Mouse (Mus musculus) G1E (cell line): ENCODE measurements around the gene Tff3. TPM values are rescaled to one million over a fixed set of nuclear protein-coding genes. Genes with fewer than 3 reads are reported as not detected.

Source experiments
- ATAC-seq: 2 replicates; pipeline ENCODE4 v1.8.0; 2016; ENCODE audit warnings: mild to moderate bottlenecking; ENCODE audit not compliant: insufficient number of reproducible peaks, poor library complexity, low FRiP score, severe bottlenecking; ENCODE audit errors: extremely low read depth
- DNase-seq: peaks from one replicate; pipeline ENCODE4 v3.0.0; 2012; ENCODE audit warnings: low spot score
- H3K27me3 ChIP-seq: 2 replicates; pipeline ENCODE4 v1.6.1; 2012; ENCODE audit warnings: mild to moderate bottlenecking, low read length, inconsistent platforms; ENCODE audit not compliant: insufficient read depth
- H3K36me3 ChIP-seq: replicated peaks from 2 replicates; pipeline ENCODE3; 2012; ENCODE audit warnings: mild to moderate bottlenecking, inconsistent platforms
- H3K4me1 ChIP-seq: 2 replicates; pipeline ENCODE4 v1.6.1; 2012; ENCODE audit warnings: low read depth, low read length, inconsistent platforms, mixed read lengths; ENCODE audit not compliant: insufficient read depth
- H3K4me3 ChIP-seq: 2 replicates; pipeline ENCODE4 v1.5.1; 2012; ENCODE audit warnings: low read depth, mild to moderate bottlenecking, inconsistent platforms, low read length, moderate library complexity, mixed read lengths
- H3K9me3 ChIP-seq: replicated peaks from 2 replicates; pipeline ENCODE4 v1.6.1; 2012; ENCODE audit warnings: inconsistent platforms
- CTCF ChIP-seq: IDR thresholded peaks from 2 replicates; pipeline ENCODE4 v1.5.1; 2012; ENCODE audit warnings: low read depth, low read length, inconsistent platforms, mixed read lengths
- GATA1 ChIP-seq: IDR thresholded peaks from 2 replicates; pipeline ENCODE4 v1.6.1; 2012; ENCODE audit warnings: borderline replicate concordance, low read length, inconsistent platforms, mixed read lengths
- GATA2 ChIP-seq: IDR thresholded peaks from 2 replicates; pipeline ENCODE4 v1.6.1; 2012; ENCODE audit warnings: low read depth, low read length, inconsistent platforms, borderline replicate concordance
- POLR2AphosphoS5 ChIP-seq: IDR thresholded peaks from 2 replicates; pipeline ENCODE4 v1.6.1; 2012; ENCODE audit warnings: low read depth, low read length, inconsistent platforms; ENCODE audit not compliant: insufficient replicate concordance
- TAL1 ChIP-seq: conservative IDR thresholded peaks from 2 replicates; pipeline ENCODE4 v1.6.1; 2012; ENCODE audit warnings: low read depth, low read length, inconsistent platforms, mixed read lengths
- polyA plus RNA-seq: library from polyadenylated mRNA; stranded (reverse); fragments of >175 nt; gene quantifications from 2 replicates; pipeline ENCODE4 v1.2.3, GENCODE M21; 2012
- total RNA-seq, 2 experiments: library from RNA; stranded (forward) in 1 of 2; stranded (reverse) in 1 of 2; fragments of 200-1000 nt in 1 of 2; fragments of >200 nt in 1 of 2; fragmentation: Nextera tagmentation in 1 of 2; gene quantifications; 2 replicates each; pipeline ENCODE4 v1.2.3; 2014 to 2017

The Tff3 gene
- total RNA-seq (2014; fragmentation: Nextera tagmentation) (not detected in 2 replicates), total RNA-seq (2017) (not detected in 2 replicates), polyA plus RNA-seq (not detected in 2 replicates)

DNA sequence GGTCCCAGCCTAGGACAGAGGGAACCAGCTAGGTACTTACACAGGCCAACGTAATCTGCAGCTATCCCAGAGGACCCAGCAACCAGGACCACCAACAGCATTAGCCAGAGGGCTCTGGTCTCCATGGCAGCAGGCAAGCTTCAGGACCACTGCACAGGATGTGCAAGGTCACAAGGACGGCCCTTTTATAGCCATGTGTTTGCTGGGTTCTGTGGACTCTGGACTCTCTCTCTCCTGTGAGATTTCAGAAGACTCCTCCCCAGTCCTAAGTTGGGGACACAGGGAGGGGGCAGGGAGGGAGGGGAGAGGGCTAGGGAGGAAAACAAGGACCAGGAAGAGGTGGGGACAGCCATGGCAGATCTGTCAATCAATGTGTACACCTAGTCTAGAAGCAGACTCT lies at the start of gene Tff3:
Tff3 (minus strand) TSS at position 195 of the 400 bp plus-strand sequence.
- H3K36me3 ChIP-seq = no peaks in the 10 kb centered on the region
- peaks cover 76% of the 10 kb centered on the region for H3K9me3 ChIP-seq
- no peak for TF ChIP-seq TAL1
- TF ChIP-seq POLR2AphosphoS5 = no peak
- TF ChIP-seq CTCF = no peak
- TF ChIP-seq GATA2 = no peak
- TF ChIP-seq GATA1 = no peak
- no peaks in the 10 kb centered on the region for H3K27me3 ChIP-seq
- no peak within 1 kb of the TSS for H3K4me3 ChIP-seq
- H3K4me1 ChIP-seq = no peaks in the 10 kb centered on the region
- DNase-seq (no peak), ATAC-seq (no peak)

- Histone ChIP-seq H3K9me3 (peaks cover 70% of the 10 kb centered on the region), H3K27me3 (no peaks in the 10 kb centered on the region), H3K4me1 (no peaks in the 10 kb centered on the region), H3K36me3 (no peaks in the 10 kb centered on the region), H3K4me3 (no peak overlapping the region)
- DNase-seq = no peak
- no peak for ATAC-seq
- TF ChIP-seq CTCF (no peak), GATA2 (no peak), GATA1 (no peak), POLR2AphosphoS5 (no peak), TAL1 (no peak)
Measured at GRCm38 (mm10) chr17:31176321-31176720, 46.9 kb upstream of the Tff3 start.

DNA sequence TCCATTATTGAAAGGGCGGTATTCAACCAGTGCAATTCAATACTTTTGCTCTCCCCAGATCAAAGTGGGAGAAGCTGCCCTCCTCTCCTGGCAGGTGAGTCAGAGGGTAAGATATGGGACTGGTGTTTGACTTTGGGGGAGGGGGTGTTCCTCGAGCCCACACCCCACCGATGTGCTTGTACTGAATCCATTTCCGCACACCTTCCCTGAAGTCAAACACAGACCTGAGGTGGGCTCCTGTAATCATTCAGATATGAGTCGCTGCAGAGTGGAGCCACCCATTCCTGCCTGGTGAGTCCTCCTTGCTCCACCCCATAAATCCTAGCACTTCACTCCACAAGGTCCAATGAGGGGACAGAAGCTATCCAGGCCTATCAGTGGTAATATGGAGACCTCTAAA lies 40.4 kb upstream of the Tff3 start:
- H3K9me3 ChIP-seq = peaks cover 65% of the 10 kb centered on the region
- H3K4me1 ChIP-seq = no peaks in the 10 kb centered on the region
- DNase-seq (no peak), ATAC-seq (no peak)
- H3K4me3 ChIP-seq = no peak overlapping the region
- no peaks in the 10 kb centered on the region for H3K27me3 ChIP-seq
- TF ChIP-seq GATA1 (no peak), POLR2AphosphoS5 (no peak), GATA2 (no peak), CTCF (no peak), TAL1 (no peak)
- H3K36me3 ChIP-seq = no peaks in the 10 kb centered on the region

DNA sequence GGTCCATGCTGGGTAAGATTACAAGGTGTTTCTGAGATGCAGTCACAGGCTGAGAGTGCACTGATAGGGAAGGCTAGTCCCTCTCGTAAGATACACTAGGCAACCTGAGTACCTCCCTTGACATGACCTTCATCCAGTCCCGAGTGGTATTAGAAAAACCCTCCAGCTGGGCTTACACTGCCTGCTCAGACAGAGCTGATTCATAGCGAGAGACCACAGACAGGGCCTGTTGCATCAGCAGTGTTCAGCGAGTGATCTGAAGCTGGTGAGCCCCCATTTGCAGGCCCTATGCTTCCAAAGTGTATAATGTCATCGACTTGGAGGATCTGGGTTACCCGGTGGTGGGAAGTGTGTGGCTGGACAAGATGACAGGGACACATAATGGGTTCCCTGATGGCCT lies 35.7 kb upstream of the Tff3 start, which contains the start of gene Tff1:
Tff1 (minus strand) TSS at position 151 of the 400 bp plus-strand sequence.
- H3K4me1 ChIP-seq = no peaks in the 10 kb centered on the region
- peaks cover 90% of the 10 kb centered on the region for H3K9me3 ChIP-seq
- ATAC-seq (no peak), DNase-seq (no peak)
- H3K36me3 ChIP-seq = no peaks in the 10 kb centered on the region
- no peak within 1 kb of the TSS for H3K4me3 ChIP-seq
- no peaks in the 10 kb centered on the region for H3K27me3 ChIP-seq
- TF ChIP-seq POLR2AphosphoS5 (no peak), CTCF (no peak), GATA2 (no peak), TAL1 (no peak), GATA1 (no peak)

- H3K9me3 ChIP-seq = peaks cover 89% of the 10 kb centered on the region
- ATAC-seq (no peak), DNase-seq (no peak)
- H3K27me3 ChIP-seq = no peaks in the 10 kb centered on the region
- no peak for TF ChIP-seq TAL1
- H3K4me3 ChIP-seq = no peak overlapping the region
- H3K4me1 ChIP-seq = no peaks in the 10 kb centered on the region
- H3K36me3 ChIP-seq = no peaks in the 10 kb centered on the region
Measured at GRCm38 (mm10) chr17:31163821-31164220, 34.4 kb upstream of the Tff3 start.

DNA sequence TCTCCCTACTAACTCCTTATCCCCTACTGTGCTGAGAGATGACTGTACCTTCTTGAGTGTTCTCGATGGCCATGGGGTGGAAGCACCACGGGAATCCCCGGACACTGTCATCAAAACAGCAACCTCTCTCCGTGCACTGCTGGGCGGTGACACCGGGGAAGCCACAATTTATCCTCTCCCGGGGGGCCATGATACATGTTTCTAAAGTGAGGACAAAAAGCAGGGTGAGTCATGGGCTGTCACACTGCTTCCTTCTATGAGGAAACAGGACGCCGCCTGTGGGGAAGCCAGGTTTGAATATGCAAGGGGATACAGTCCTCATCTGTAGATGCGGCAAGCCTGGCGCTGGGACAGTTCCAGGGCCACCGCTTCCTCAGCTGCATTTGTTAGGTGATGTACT lies 33.2 kb upstream of the Tff3 start:
- no peak for TF ChIP-seq GATA1
- TF ChIP-seq POLR2AphosphoS5 = no peak
- no peak for TF ChIP-seq CTCF
- no peak for TF ChIP-seq GATA2
- TF ChIP-seq TAL1 = no peak
- peaks cover 94% of the 10 kb centered on the region for H3K9me3 ChIP-seq
- ATAC-seq = no peak
- DNase-seq = no peak
- no peaks in the 10 kb centered on the region for H3K36me3 ChIP-seq
- no peak overlapping the region for H3K4me3 ChIP-seq
- no peaks in the 10 kb centered on the region for H3K27me3 ChIP-seq
- no peaks in the 10 kb centered on the region for H3K4me1 ChIP-seq

DNA sequence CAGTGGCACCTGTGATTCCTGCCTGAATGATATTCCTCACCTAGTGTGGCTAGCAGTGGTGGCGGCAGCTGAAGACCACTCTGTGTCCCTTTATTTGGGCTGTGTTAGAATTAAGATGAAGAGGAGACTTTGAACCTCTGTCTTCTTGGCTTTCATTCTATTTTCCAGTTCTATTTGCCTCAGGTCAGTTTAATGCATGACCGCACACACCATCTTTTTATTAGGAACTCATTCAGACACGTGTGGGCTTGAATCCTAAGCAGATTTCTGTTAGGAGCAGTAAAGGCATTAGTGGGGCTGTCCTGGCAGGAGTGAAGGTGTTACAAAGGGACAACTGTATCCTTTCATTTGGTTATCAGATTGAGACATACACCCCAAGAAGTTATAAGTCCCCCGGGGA lies 30.8 kb upstream of the Tff3 start:
- TF ChIP-seq POLR2AphosphoS5 (no peak), TAL1 (no peak), CTCF (no peak), GATA2 (no peak), GATA1 (no peak)
- no peak for ATAC-seq

More for the DNA sequence above, 30.8 kb upstream of the Tff3 start:
- Histone ChIP-seq H3K4me3 (no peak overlapping the region), H3K9me3 (peaks cover 87% of the 10 kb centered on the region), H3K36me3 (no peaks in the 10 kb centered on the region), H3K4me1 (no peaks in the 10 kb centered on the region), H3K27me3 (no peaks in the 10 kb centered on the region)
- DNase-seq = no peak
